Mouse (Mus musculus): ENCODE data around the gene Hist1h3d. TPM values are rescaled to one million over a fixed set of nuclear protein-coding genes. Genes with fewer than 3 reads are reported as not detected.
"Not testable (repeated sequence)": the region's sequence is repeated elsewhere in the genome, so short reads cannot be mapped to it uniquely, and the experiment has no call there.

The Hist1h3d gene
- polyA plus RNA-seq, 1 experiment from 2014 or later = 6.6 TPM

DNA sequence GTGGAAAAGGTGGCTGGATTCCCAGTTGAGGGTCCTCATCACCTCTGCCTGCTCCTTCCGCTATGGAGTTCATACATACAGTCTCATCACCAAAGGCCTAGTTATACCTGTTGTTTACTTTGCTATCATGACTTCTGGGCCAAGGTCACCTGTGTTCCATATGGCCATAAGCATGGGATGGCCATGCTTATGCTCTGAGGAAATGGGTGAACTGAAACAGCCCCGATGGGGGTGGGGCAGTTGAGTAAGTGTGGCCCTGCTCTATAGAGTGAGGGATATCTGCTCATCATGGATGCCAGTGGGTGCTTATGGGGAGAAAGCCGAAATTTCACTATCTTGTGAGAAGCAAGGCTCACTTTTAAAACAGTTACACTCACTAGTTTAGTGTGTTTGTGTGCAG is 29.5 kb downstream of the Hist1h3d start:
- Histone ChIP-seq H3K4me2 (no peak overlapping the region), H3K9ac (no peak overlapping the region), H3K27me3 (no peaks in the 10 kb centered on the region), H3K4me3 (replicated peaks) (no peak overlapping the region), H3K36me3 (replicated peaks) (no peaks in the 10 kb centered on the region), H3K9me3 (no peaks in the 10 kb centered on the region), H3K4me1 (no peaks in the 10 kb centered on the region), H3K27ac (no peak overlapping the region)
- no peak for ATAC-seq (ENCODE audit: low FRiP score)
- 94% methylated on average over 3 of the region's 3 CpGs for WGBS

- Histone ChIP-seq H3K4me2 (no peak overlapping the region), H3K9ac (no peak overlapping the region), H3K9me3 (no peaks in the 10 kb centered on the region), H3K36me3 (replicated peaks) (no peaks in the 10 kb centered on the region), H3K4me1 (no peaks in the 10 kb centered on the region), H3K27ac (no peak overlapping the region), H3K27me3 (no peaks in the 10 kb centered on the region), H3K4me3 (replicated peaks) (no peak overlapping the region)
- ATAC-seq (ENCODE audit: low FRiP score) = no peak
- WGBS = 91% methylated on average over 4 of the region's 4 CpGs
These were observed 33.6 kb downstream of the Hist1h3d start for GRCm38 (mm10) chr13:23609209-23609608.

- Histone ChIP-seq H3K4me2 (no peak overlapping the region), H3K4me1 (no peaks in the 10 kb centered on the region), H3K9ac (no peak overlapping the region), H3K27me3 (no peaks in the 10 kb centered on the region), H3K36me3 (replicated peaks) (no peaks in the 10 kb centered on the region), H3K9me3 (no peaks in the 10 kb centered on the region), H3K4me3 (replicated peaks) (no peak overlapping the region), H3K27ac (no peak overlapping the region)
- ATAC-seq (ENCODE audit: low FRiP score) = no peak
These were observed 34.3 kb downstream of the Hist1h3d start for GRCm38 (mm10) chr13:23609844-23610243.

DNA sequence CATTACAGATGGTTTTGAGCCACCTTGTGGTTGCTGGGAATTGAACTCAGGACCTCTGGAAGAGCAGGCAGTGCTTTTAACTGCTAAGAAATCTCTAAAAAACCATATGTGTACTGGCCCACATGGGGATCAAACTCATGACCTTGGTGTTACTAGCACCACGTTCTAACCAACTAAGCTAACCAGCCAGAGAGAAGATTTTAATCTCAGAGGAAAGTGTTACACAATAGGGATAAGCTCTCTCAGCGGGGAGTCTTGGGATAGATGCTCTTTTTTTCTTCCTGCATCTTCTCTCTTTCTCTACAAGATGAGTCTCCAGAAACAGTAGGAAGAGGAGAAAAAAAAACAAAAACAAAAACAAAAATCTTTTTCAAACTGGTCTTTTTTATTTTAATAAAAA is 34.8 kb downstream of the Hist1h3d start:
- H3K4me3 ChIP-seq (replicated peaks) = no peak overlapping the region
- H3K4me2 ChIP-seq = no peak overlapping the region
- H3K9ac ChIP-seq = no peak overlapping the region
- no peaks in the 10 kb centered on the region for H3K9me3 ChIP-seq
- no peak for ATAC-seq (ENCODE audit: low FRiP score)
- H3K27me3 ChIP-seq = no peaks in the 10 kb centered on the region
- WGBS = 73% methylated on average over 2 of the region's 2 CpGs
- H3K27ac ChIP-seq = no peak overlapping the region
- no peaks in the 10 kb centered on the region for H3K36me3 ChIP-seq (replicated peaks)
- no peaks in the 10 kb centered on the region for H3K4me1 ChIP-seq

- no peaks in the 10 kb centered on the region for H3K4me1 ChIP-seq
- no peak overlapping the region for H3K4me3 ChIP-seq (replicated peaks)
These were observed 36.1 kb downstream of the Hist1h3d start for GRCm38 (mm10) chr13:23611638-23612037.

GRCm38 (mm10) chr13:23620056-23620732 is 44.6 kb downstream of the Hist1h3d start:
- H3K4me3 ChIP-seq (replicated peaks) = peak overlapping the region; percentile 58
- no peaks in the 10 kb centered on the region for H3K9me3 ChIP-seq
- WGBS = 54% methylated on average over 12 of the region's 12 CpGs
- no peaks in the 10 kb centered on the region for H3K27me3 ChIP-seq
- no peak for ATAC-seq (ENCODE audit: low FRiP score)
- peak overlapping the region; percentile 76 for H3K4me2 ChIP-seq
- no peaks in the 10 kb centered on the region for H3K36me3 ChIP-seq (replicated peaks)
- peak overlapping the region; percentile 98 for H3K27ac ChIP-seq
- H3K9ac ChIP-seq = peak overlapping the region; percentile 64
- peaks cover 17% of the 10 kb centered on the region for H3K4me1 ChIP-seq

More at GRCm38 (mm10) chr13:23611638-23612037, 36.1 kb downstream of the Hist1h3d start:
- no peak for ATAC-seq (ENCODE audit: low FRiP score)
- Histone ChIP-seq H3K27ac (no peak overlapping the region), H3K9me3 (no peaks in the 10 kb centered on the region), H3K4me2 (no peak overlapping the region), H3K36me3 (replicated peaks) (no peaks in the 10 kb centered on the region), H3K9ac (no peak overlapping the region), H3K27me3 (no peaks in the 10 kb centered on the region)
- WGBS = 89% methylated on average over 3 of the region's 3 CpGs

GRCm38 (mm10) chr13:23620733-23621531 is 45.4 kb downstream of the Hist1h3d start, which contains the start of gene Hist1h2be:
Gene Hist1h2be, minus strand, starts transcription at chr13:23621124.
- Histone ChIP-seq H3K9me3 (no peaks in the 10 kb centered on the region), H3K27ac (peak within 1 kb of the TSS; percentile 98), H3K4me1 (peaks cover 17% of the 10 kb centered on the region), H3K27me3 (0 out of 2 replicates have a peak, but pooled peaks cover 3% of the 10 kb centered on the region), H3K4me2 (peak within 1 kb of the TSS; percentile 76), H3K36me3 (replicated peaks) (no peaks in the 10 kb centered on the region), H3K4me3 (replicated peaks) (peak within 1 kb of the TSS; percentile 58), H3K9ac (peak within 1 kb of the TSS; percentile 92)
- peak; percentile 83 for ATAC-seq (ENCODE audit: low FRiP score)
- WGBS = 1% methylated on average over 27 of the region's 27 CpGs

GRCm38 (mm10) chr13:23621532-23622174 is 46.1 kb downstream of the Hist1h3d start:
- WGBS = under 1% methylated on average over 18 of the region's 18 CpGs
- Histone ChIP-seq H3K27me3 (0 out of 2 replicates have a peak, but pooled peaks cover 3% of the 10 kb centered on the region), H3K27ac (peak overlapping the region; percentile 98), H3K4me2 (peak overlapping the region; percentile 76), H3K9me3 (no peaks in the 10 kb centered on the region), H3K4me1 (peaks cover 17% of the 10 kb centered on the region), H3K4me3 (replicated peaks) (peak overlapping the region; percentile 58), H3K36me3 (replicated peaks) (no peaks in the 10 kb centered on the region), H3K9ac (peak overlapping the region; percentile 92)
- ATAC-seq (ENCODE audit: low FRiP score) = peak; percentile 78

GRCm38 (mm10) chr13:23622175-23622671 is 46.7 kb downstream of the Hist1h3d start, which contains the start of gene Hist1h1e:
Gene Hist1h1e, minus strand, starts transcription at chr13:23622558.
- not testable (repeated sequence) for H3K9me3 ChIP-seq; H3K27me3 ChIP-seq; H3K36me3 ChIP-seq (replicated peaks)
- peak within 1 kb of the TSS; percentile 76 for H3K4me2 ChIP-seq
- ATAC-seq (ENCODE audit: low FRiP score) = peak; percentile 96
- peak within 1 kb of the TSS; percentile 92 for H3K9ac ChIP-seq
- under 1% methylated on average over 50 of the region's 53 CpGs for WGBS
- H3K27ac ChIP-seq = peak within 1 kb of the TSS; percentile 98
- H3K4me3 ChIP-seq (replicated peaks) = peak within 1 kb of the TSS; percentile 58
- peaks cover 17% of the 10 kb centered on the region for H3K4me1 ChIP-seq

DNA sequence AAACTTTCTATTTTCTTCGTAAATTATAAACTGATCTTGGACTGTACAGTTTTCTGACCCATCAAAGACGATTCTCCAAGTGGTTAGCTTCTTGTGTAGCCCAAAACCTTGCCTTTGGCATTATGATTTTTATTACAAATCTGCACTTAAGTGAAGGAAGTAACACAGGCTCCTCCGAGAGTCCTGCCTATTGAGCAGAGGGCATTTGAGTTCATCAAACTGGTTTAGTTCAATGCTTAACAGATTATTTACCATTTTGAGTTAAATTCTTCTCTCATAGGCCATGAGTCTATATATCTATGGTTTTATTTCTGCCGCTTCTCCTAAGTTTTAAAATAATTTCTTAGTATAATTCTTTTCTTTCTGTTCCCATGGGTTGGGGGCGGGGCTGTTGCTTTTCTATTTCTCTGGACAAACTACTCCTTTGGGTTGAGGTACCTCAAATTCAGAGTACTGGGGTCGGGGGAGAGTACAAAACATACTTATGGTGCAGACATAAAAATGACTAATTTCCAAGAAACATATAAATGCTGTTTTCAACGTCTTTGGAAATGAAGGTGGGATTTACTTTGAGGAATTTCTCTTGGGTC is 47.4 kb downstream of the Hist1h3d start:
- ATAC-seq (ENCODE audit: low FRiP score) = no peak
- H3K27ac ChIP-seq = peak overlapping the region; percentile 98
- H3K9me3 ChIP-seq = no peaks in the 10 kb centered on the region
- peak overlapping the region; percentile 76 for H3K4me2 ChIP-seq
- 30% methylated on average over 7 of the region's 7 CpGs for WGBS
- peak overlapping the region; percentile 58 for H3K4me3 ChIP-seq (replicated peaks)
- peaks cover 17% of the 10 kb centered on the region for H3K4me1 ChIP-seq
- 0 out of 2 replicates have a peak, but pooled peaks cover 3% of the 10 kb centered on the region for H3K27me3 ChIP-seq
- peak overlapping the region; percentile 92 for H3K9ac ChIP-seq
- no peaks in the 10 kb centered on the region for H3K36me3 ChIP-seq (replicated peaks)
